Mouse (Mus musculus) intestine, postnatal 0 days (tissue): ENCODE results near the gene Ttc30a1. TPM values are rescaled to one million over a fixed set of nuclear protein-coding genes. Genes with fewer than 3 reads are reported as not detected.
"Not testable (repeated sequence)": the region's sequence is repeated elsewhere in the genome, so short reads cannot be mapped to it uniquely, and the experiment has no call there.

Experiments
- ATAC-seq: fragments of 200-750 bp; cut with Nextera tagmentation; 2 replicates; pipeline ENCODE4 v1.8.0; 2017; ENCODE audit warnings: mild to moderate bottlenecking, moderate TSS enrichment, moderate library complexity
- H3K27ac ChIP-seq: fragments of 300-500 bp; sonication (generic); 2 replicates; pipeline ENCODE4 v1.5.1; 2014; ENCODE audit warnings: mild to moderate bottlenecking, low read depth, low read length, moderate library complexity
- H3K27me3 ChIP-seq: fragments of 300-500 bp; sonication (generic); replicated peaks from 2 replicates; pipeline ENCODE4 v1.6.1; 2014; ENCODE audit warnings: low read length, mixed read lengths; ENCODE audit not compliant: control insufficient read depth, insufficient read depth
- H3K36me3 ChIP-seq: fragments of 300-500 bp; sonication (generic); 2 replicates; pipeline ENCODE4 v1.6.1; 2014; ENCODE audit warnings: mild to moderate bottlenecking, moderate library complexity; ENCODE audit not compliant: control insufficient read depth, insufficient read depth
- H3K4me1 ChIP-seq: fragments of 300-500 bp; sonication (generic); replicated peaks from 2 replicates; pipeline ENCODE4 v1.6.1; 2014; ENCODE audit warnings: antibody characterized with exemption, low read length, mixed read lengths; ENCODE audit not compliant: control insufficient read depth, insufficient read depth
- H3K4me2 ChIP-seq: fragments of 300-500 bp; sonication (generic); replicated peaks from 2 replicates; pipeline ENCODE4 v1.6.1; 2014; ENCODE audit warnings: low read depth, mild to moderate bottlenecking, moderate library complexity
- H3K4me3 ChIP-seq: fragments of 300-500 bp; sonication (generic); 2 replicates; pipeline ENCODE4 v1.5.1; 2014; ENCODE audit warnings: low read depth, low read length
- H3K9ac ChIP-seq: fragments of 300-500 bp; sonication (generic); 2 replicates; pipeline ENCODE4 v1.6.1; 2014; ENCODE audit warnings: mild to moderate bottlenecking, low read depth, low read length
- H3K9me3 ChIP-seq: fragments of 300-500 bp; sonication (generic); 2 replicates; pipeline ENCODE4 v1.6.1; 2016; ENCODE audit warnings: mixed run types; ENCODE audit not compliant: control insufficient read depth
- CTCF ChIP-seq: sonication (generic); IDR thresholded peaks from 2 replicates; pipeline ENCODE4 v1.5.1; 2016; ENCODE audit warnings: low read depth, mild to moderate bottlenecking, control low read depth, antibody characterized with exemption, moderate library complexity
- WGBS: fragments of 180-500 bp; shearing (Covaris S2); extraction: QIAGEN DNeasy Blood & Tissue Kit; methylation state at CpG from one replicate; pipeline ENCODE4 v1.1.7; 2014; 5-methylcytosine and 5-hydroxymethylcytosine counted together
- polyA plus RNA-seq: library from polyadenylated mRNA; unstranded; fragments of >200 nt; fragmentation: Nextera tagmentation; extraction: Ambion mirVana; gene quantifications from 2 replicates; pipeline ENCODE4 v1.2.1, GENCODE M21; 2015

Gene Ttc30a1
- polyA plus RNA-seq, 1 experiment from 2014 or later: 2.4 TPM

GRCm38 (mm10) chr2:75959850-75960365, 21.9 kb downstream of the Ttc30a1 start:
- no peak for ATAC-seq
- Histone ChIP-seq H3K9me3 (no peaks in the 10 kb centered on the region), H3K27me3 (no peaks in the 10 kb centered on the region), H3K9ac (no peak overlapping the region), H3K27ac (peak overlapping the region; percentile 50; the same call in 1 of the 2 replicates), H3K36me3 (no peaks in the 10 kb centered on the region), H3K4me1 (no peaks in the 10 kb centered on the region), H3K4me2 (peak overlapping the region; percentile 31), H3K4me3 (no peak overlapping the region)
- no peak for TF ChIP-seq CTCF
- 24% methylated on average over 15 of the region's 15 CpGs for WGBS

GRCm38 (mm10) chr2:75959183-75959849, 22.5 kb downstream of the Ttc30a1 start:
- Histone ChIP-seq H3K9me3 (no peaks in the 10 kb centered on the region), H3K4me3 (no peak overlapping the region), H3K4me1 (no peaks in the 10 kb centered on the region), H3K27me3 (no peaks in the 10 kb centered on the region), H3K4me2 (peak overlapping the region; percentile 31), H3K27ac (no peak overlapping the region), H3K36me3 (no peaks in the 10 kb centered on the region), H3K9ac (no peak overlapping the region)
- no peak for ATAC-seq
- WGBS: 24% methylated on average over 18 of the region's 18 CpGs
- TF ChIP-seq CTCF: no peak

GRCm38 (mm10) chr2:75955709-75956108, 26.1 kb downstream of the Ttc30a1 start:
- no peak overlapping the region for H3K27ac ChIP-seq
- H3K4me2 ChIP-seq: no peak overlapping the region
- H3K4me3 ChIP-seq: no peak overlapping the region
- no peaks in the 10 kb centered on the region for H3K9me3 ChIP-seq
- H3K36me3 ChIP-seq: no peaks in the 10 kb centered on the region
- TF ChIP-seq CTCF: no peak
- no peaks in the 10 kb centered on the region for H3K4me1 ChIP-seq
- ATAC-seq: no peak
- H3K27me3 ChIP-seq: no peaks in the 10 kb centered on the region
- 55% methylated on average over 14 of the region's 14 CpGs for WGBS
- no peak overlapping the region for H3K9ac ChIP-seq

GRCm38 (mm10) chr2:75953320-75953719, 28.4 kb downstream of the Ttc30a1 start:
- no peak for TF ChIP-seq CTCF
- no peak overlapping the region for H3K4me2 ChIP-seq
- no peaks in the 10 kb centered on the region for H3K4me1 ChIP-seq
- H3K9ac ChIP-seq: no peak overlapping the region
- no peak overlapping the region for H3K4me3 ChIP-seq
- no peak for ATAC-seq
- WGBS: 93% methylated on average over 5 of the region's 5 CpGs
- no peaks in the 10 kb centered on the region for H3K9me3 ChIP-seq
- H3K27me3 ChIP-seq: no peaks in the 10 kb centered on the region
- no peak overlapping the region for H3K27ac ChIP-seq
- no peaks in the 10 kb centered on the region for H3K36me3 ChIP-seq

GRCm38 (mm10) chr2:75950685-75951084, 31.1 kb downstream of the Ttc30a1 start:
- ATAC-seq: no peak
- H3K9me3 ChIP-seq: no peaks in the 10 kb centered on the region
- no peak for TF ChIP-seq CTCF

GRCm38 (mm10) chr2:75938117-75939063, 43.4 kb downstream of the Ttc30a1 start, which contains the start of gene Ttc30b:
Gene Ttc30b, minus strand, starts transcription at chr2:75938585.
- ATAC-seq: peak; percentile 88
- no peaks in the 10 kb centered on the region; the same call in 1 of the 2 replicates for H3K4me1 ChIP-seq
- H3K27me3 ChIP-seq: no peaks in the 10 kb centered on the region
- H3K9me3 ChIP-seq: no peaks in the 10 kb centered on the region
- peak within 1 kb of the TSS; percentile 24; the same call in 1 of the 2 replicates for H3K27ac ChIP-seq
- WGBS: 3% methylated on average over 39 of the region's 42 CpGs
- peak within 1 kb of the TSS; percentile 55 for H3K4me3 ChIP-seq
- H3K4me2 ChIP-seq: peak within 1 kb of the TSS; percentile 81
- peak within 1 kb of the TSS; percentile 51 for H3K9ac ChIP-seq
- TF ChIP-seq CTCF: no peak
- no peaks in the 10 kb centered on the region for H3K36me3 ChIP-seq

More at GRCm38 (mm10) chr2:75950685-75951084, 31.1 kb downstream of the Ttc30a1 start:
- Histone ChIP-seq H3K27me3 (no peaks in the 10 kb centered on the region), H3K4me2 (no peak overlapping the region), H3K27ac (no peak overlapping the region), H3K4me3 (no peak overlapping the region), H3K36me3 (no peaks in the 10 kb centered on the region), H3K9ac (no peak overlapping the region), H3K4me1 (no peaks in the 10 kb centered on the region)
- WGBS: 59% methylated on average over 8 of the region's 8 CpGs

GRCm38 (mm10) chr2:75937520-75938116, 44.1 kb downstream of the Ttc30a1 start:
- Histone ChIP-seq H3K4me3 (peak overlapping the region; percentile 55), H3K9ac (peak overlapping the region; percentile 51; the same call in 1 of the 2 replicates), H3K4me2 (peak overlapping the region; percentile 81)
- H3K27me3 ChIP-seq, H3K9me3 ChIP-seq, H3K36me3 ChIP-seq, H3K27ac ChIP-seq, H3K4me1 ChIP-seq: not testable (repeated sequence)
- ATAC-seq: peak; percentile 56; the same call in 1 of the 2 replicates
- 66% methylated on average over 15 of the region's 17 CpGs for WGBS

- H3K4me1 ChIP-seq, H3K4me2 ChIP-seq, H3K9ac ChIP-seq, H3K36me3 ChIP-seq, H3K9me3 ChIP-seq, H3K27ac ChIP-seq, H3K4me3 ChIP-seq, H3K27me3 ChIP-seq, ATAC-seq: not testable (repeated sequence)
- 92% methylated on average over 2 of the region's 2 CpGs for WGBS
These were observed 45.1 kb downstream of the Ttc30a1 start for GRCm38 (mm10) chr2:75936685-75937084.
